Mouse (Mus musculus) B cell, adult 2 months (primary cell): ENCODE measurements around the gene Capn11.

Experiments
- DNase-seq, 2 experiments: peaks; one replicate each; pipeline ENCODE4 v3.0.0; 2022

The Capn11 gene

DNA sequence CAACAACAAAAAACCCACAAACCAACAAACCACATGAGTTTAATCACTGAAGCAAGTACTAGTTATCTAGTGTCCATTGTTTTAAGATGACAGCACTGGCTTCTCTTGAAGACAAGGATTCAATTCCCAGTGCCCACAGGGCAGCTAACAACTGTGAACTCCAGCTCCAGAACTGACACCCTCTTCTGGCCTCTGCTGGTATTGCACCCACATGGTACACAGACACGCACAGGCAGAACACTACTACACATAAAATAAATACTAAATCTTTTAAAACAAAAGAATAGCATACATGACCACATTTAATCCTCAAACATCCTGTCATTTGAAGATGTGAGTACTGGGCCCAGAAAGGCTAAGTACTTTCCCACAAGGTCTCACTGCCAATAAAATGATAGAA lies 22.5 kb upstream of the Capn11 start:
- peak; percentile 58 to 62 for DNase-seq

DNA sequence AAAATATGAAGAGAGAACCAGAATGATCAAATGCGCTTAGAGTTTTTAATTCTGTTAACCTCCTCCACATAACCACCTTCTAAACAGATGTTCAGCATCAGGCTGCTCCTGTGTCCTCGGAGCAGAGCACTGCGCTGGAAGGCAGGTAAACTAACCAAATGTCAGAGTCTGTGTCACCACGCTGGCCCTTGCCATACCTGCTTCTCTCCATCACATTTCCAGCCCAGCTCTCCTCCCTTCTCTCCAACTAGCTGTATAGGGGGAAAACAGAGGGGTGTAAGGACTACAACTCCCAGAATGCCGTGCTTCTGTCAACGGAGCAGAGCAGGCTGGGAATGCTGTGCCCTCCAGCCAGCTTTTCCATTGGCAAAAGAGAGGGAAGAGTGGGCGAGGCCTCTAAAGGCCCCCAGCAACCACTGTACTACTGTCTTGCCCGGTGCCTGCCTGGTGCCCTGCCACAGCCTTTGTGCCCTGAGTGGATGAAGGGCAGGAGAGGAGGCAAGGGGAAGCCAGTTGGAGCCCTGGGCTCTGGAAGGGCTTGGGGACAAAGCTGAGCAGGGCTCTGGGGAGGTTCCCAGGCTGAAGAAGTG lies 21.4 kb upstream of the Capn11 start:
- DNase-seq: no peak

DNA sequence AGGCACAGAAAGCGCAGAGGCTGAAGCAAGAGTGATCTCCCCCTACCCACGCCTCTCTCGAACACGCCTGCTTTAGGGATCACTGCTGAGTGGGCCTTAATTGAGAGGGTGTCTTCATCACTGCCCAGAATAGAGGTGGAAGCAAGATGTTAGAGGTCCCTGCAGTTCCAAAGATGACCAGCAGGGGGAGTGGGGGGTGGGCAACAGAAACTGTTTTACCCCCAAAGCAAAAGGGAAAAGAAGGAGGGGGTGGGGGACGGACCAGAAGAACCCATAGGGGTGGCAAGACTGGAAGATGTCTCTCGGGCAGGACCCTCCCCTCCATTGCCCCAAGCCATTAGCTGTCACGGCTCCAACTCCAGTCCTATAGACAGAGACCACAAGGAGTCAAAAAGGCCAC lies 19.0 kb upstream of the Capn11 start:
- DNase-seq: peak; percentile 87 to 88

- DNase-seq: no peak
These were observed 13.5 kb upstream of the Capn11 start for GRCm38 (mm10) chr17:45672598-45672997.

GRCm38 (mm10) chr17:45671821-45672220 lies 12.7 kb upstream of the Capn11 start:
- no peak for DNase-seq

- no peak for DNase-seq
These were observed 8.9 kb upstream of the Capn11 start for GRCm38 (mm10) chr17:45667986-45668385.

DNA sequence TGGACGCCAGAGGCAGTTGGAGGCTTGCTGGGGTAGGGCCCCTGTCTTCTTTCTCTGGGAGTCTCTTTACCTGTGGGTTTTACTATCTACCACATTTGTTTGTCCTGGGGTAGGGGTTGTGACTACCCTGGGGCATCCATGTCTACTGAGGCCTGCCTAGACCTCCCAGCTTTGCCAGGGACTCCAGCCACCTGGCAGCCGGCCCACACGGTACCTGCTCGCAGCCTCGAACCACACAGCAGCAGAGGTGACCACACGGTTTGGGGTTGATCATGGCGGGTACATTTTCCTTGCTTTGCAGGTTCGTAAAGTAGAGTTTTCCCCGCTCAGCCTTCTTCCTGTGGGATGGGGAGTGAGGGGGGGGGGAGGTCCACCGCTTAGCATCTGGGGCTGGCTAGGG lies 8.4 kb upstream of the Capn11 start:
- DNase-seq: no peak

DNA sequence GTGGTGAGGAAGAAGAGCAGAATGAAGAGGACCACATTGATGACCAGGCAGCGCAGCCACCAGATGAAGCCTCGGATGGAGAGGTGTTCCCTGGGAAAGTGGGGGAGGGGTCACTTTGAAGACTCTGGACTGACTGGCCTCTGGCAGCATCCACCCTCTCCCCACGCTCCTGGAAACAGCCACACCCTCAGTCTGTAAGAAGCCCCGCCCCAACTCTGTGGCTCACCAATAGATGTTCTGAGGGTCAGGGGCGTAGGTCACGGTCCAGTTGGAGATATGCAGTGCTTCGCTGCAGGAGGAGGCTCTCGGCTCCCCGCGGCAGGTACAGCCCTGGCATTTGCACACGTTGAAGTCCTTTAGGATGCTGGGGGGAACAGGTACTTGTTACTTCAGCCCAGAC lies 7.0 kb upstream of the Capn11 start:
- DNase-seq: no peak

DNA sequence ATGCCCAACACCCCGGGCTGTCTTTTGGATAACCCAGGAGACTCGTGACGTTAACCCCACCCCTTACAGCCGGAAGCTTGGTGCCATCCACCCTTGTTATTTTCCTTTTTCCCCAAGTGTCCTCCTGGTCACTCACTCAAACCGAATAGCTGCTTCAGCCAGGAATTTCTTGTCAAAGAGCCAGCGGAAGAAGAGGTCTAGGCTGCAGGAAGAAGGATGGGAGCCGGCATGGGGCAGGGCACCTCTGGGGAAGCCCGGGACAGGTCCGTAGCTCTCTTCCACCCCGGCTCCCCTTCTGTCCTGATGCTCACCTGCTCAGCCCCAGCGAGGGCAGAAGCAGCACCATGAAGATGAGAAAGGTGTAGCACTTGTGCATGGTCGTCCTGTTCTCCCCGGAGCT lies 5.5 kb upstream of the Capn11 start:
- DNase-seq: no peak

GRCm38 (mm10) chr17:45663106-45663919 lies 4.2 kb upstream of the Capn11 start:
- peak; percentile 86 to 87 for DNase-seq

- DNase-seq: peak; percentile 20 to 21
These were observed 3.3 kb downstream of the Capn11 start for GRCm38 (mm10) chr17:45655820-45656219.

DNA sequence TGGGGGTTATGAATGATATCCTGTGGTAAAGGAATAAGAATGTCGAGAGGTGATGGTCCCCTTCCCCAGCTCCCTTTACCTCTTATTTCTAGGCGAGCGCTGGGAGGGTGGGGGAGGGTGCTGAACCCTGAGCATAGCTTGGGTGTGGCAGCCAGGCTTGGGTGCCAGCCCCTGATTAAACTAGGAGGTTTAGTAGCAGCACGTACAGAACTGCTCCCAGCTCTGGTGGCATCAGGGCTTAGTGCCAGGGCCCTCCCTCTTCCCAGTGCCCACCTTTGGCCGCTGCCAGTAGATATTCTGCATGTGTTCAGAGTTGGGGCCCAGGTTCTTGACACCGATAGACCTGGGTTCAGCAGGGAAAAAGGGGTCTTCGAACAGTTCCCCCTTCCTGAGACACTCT lies 5.9 kb downstream of the Capn11 start:
- DNase-seq: no peak

DNA sequence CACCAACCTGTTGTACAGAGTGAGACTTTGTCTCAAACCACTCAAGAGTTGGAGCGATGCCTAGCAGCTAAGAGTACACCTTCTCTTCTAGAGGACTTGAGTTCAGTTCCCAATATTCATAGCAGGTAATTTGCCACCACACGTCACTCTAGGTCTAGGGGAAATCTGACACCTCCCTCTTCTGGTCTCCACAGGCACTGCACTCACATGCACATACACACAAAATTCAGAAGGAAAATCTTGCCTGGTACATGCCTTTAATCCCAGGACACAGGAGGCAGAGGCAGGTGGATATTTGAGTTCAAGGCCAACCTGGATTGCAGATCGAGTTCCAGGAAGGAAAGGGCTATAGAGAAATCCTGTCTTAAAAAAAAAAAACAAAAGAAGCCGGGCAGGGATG lies 14.9 kb downstream of the Capn11 start:
- no peak for DNase-seq

DNA sequence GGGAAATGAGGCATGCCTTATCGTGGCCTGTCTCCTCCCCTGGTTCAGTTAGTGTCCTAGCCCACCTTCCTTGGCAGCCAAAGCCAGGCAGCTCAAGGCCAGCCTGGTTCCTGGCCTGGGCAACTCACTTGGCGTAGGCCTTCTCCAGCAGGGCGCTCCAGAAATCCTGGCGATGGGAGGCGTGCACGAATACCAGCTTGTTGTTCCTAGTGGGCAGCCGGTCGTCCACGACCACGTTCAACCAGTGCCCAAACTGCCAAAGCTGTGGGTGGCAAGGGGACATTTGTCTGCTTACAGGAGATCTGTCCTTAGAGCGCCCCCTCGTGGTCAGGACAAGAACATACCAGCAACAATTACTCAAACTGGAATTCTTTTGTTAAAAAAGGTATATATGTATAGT lies 16.4 kb downstream of the Capn11 start:
- peak; percentile 86 to 88 for DNase-seq

GRCm38 (mm10) chr17:45641981-45642380 lies 17.1 kb downstream of the Capn11 start:
- DNase-seq: no peak

DNA sequence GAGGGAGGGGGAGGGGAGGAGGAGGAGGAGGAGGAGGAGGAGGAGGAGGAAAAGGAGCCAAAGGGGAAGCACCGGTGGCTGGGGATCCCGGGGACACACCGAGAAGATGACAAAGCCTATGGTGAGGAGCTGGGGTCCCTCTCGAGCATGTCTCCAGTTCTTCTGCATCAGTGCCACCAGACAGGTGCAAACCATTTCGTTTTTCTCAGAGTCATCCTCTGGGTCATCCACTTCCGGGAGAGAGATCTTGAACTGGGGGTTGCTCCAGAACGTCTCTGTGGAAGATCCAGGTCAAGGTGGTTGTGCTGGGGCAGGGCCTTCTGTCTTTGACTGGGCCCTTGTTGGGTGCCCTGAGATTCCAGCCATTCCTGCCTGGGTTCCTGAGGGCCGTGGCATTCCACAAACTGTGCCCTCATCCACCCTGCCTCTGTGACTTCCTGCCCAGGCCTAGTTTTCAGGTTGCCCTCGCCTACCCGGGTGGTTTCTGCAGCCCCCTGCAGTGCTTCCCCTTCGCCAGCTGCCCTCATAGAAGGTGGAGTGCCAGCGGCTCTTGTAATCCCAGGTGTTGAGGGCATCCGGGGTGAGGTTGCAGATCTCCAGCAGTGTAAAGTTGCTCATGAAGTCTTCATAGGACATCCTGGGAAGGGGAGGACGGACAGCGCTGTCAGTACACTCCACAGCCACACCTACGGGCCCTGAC lies 20.4 kb downstream of the Capn11 start:
- no peak for DNase-seq

GRCm38 (mm10) chr17:45634033-45634432 lies 25.1 kb downstream of the Capn11 start:
- no peak for DNase-seq

- peak; percentile 67 to 76 for DNase-seq
These were observed 27.2 kb downstream of the Capn11 start for GRCm38 (mm10) chr17:45631940-45632339.

DNA sequence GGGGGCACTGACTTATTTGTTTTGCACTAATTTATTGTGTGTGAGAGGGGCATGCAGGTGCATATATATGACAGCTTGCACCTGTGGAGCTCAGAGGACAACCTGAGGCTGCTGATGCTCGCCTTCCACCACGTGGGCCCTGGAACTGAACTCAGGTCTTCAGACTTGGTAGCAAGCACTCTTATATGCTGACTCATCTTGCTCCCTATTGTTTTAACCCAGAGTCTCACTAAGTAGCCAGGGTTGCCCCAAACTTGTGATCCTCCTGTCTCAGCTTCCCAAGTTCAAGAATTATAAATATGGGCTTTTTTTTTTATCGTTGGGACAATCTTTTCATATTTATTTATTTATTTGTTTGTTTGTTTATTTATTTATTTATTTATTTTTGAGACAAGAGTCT lies 28.1 kb downstream of the Capn11 start:
- no peak for DNase-seq

- DNase-seq: peak; percentile 75 to 79
These were observed 29.0 kb downstream of the Capn11 start for GRCm38 (mm10) chr17:45629861-45630694.

GRCm38 (mm10) chr17:45628885-45629855 lies 30.0 kb downstream of the Capn11 start:
- DNase-seq: peak in 1 of 2 experiments; percentile 13

DNA sequence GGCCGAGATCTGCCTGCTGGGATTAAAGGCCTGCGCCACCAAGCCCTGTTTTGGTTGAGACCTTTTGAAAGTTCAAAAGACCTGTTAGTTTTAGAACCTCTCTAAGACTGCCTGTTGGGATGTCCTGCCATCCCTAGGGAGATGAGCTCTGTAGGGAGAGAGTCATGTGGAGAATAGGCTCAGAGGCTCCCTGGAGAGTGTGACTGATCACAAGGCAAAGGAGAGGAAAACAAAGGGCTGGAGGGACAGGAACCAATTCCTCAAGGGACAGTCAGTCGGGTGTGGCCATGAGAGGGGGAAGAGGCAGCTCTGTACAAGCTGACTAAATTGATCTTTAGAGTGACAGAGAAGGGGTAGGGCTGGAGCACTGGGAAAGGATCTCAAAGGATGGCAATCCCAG lies 31.0 kb downstream of the Capn11 start:
- DNase-seq: no peak
